Mouse (Mus musculus) megakaryocyte-erythroid progenitor cell, adult 5-6 weeks (primary cell): ENCODE measurements around the gene Top1. TPM values are rescaled to one million over a fixed set of nuclear protein-coding genes. Genes with fewer than 3 reads are reported as not detected.

Experiments
- ATAC-seq: replicated peaks from 2 replicates; pipeline ENCODE4 v1.8.0; 2016; ENCODE audit warnings: mild to moderate bottlenecking, inconsistent platforms; ENCODE audit not compliant: severe bottlenecking, poor library complexity, low FRiP score, low TSS enrichment
- total RNA-seq, 2 experiments: library from RNA; stranded (forward) in 1 of 2; stranded (reverse) in 1 of 2; fragments of 200-1000, 215-1000 nt in 1 of 2; fragments of >200 nt in 1 of 2; fragmentation: Nextera tagmentation in 1 of 2; gene quantifications; 2 replicates each; pipeline ENCODE4 v1.2.3; 2014 to 2017

Gene Top1
- total RNA-seq, 2 experiments from 2014 or later: 93.5 to 205 TPM

- ATAC-seq: no peak
Measured at GRCm38 (mm10) chr2:160767201-160767600, 121.5 kb downstream of the Top1 start.

- ATAC-seq: no peak
Measured at GRCm38 (mm10) chr2:160768097-160768695, 122.5 kb downstream of the Top1 start.

- no peak for ATAC-seq
Measured at GRCm38 (mm10) chr2:160768997-160769396, 123.3 kb downstream of the Top1 start.

DNA sequence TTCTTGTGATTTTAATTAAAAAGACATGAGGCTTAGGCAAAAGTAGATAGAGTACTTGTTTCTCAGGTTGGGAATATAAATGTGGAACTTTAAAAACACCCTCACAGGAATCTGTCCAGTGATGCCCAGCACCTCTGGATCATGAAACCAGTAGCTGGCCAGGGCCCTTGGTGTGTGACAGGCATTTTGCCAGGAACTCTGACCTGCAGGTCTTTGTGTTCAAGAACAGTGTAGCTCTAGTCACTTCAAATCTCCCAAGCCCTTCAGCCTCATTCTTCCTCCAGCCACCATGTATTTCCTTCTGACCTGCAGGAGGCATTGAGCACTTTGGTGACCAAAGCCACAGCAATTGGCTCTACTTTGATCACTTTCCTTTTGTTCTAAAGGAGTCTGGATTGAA is 124.7 kb downstream of the Top1 start:
- ATAC-seq: no peak

- no peak for ATAC-seq
Measured at GRCm38 (mm10) chr2:160770871-160771270, 125.2 kb downstream of the Top1 start.

GRCm38 (mm10) chr2:160771325-160772276 is 125.9 kb downstream of the Top1 start:
- ATAC-seq: peak; percentile 53; the same call in 1 of the 2 replicates

Other genes starting within 250 kb of the Top1 start
- 18.8 and 20.7 TPM in 2 replicates for gene Plcg1, start 85.4 kb downstream of the Top1 start, total RNA-seq (2014; fragmentation: Nextera tagmentation)
- 14.7 and 19.3 TPM in 2 replicates for gene Plcg1, start 85.4 kb downstream of the Top1 start, total RNA-seq (2017)
- 4.9 and 6.4 TPM in 2 replicates for gene Zhx3, start 227.1 kb downstream of the Top1 start, total RNA-seq (2014; fragmentation: Nextera tagmentation)
- gene Zhx3, start 227.1 kb downstream of the Top1 start, total RNA-seq (2017): 4.5 and 5.6 TPM in 2 replicates
- not detected in 2 replicates for gene Lpin3, start 234.8 kb downstream of the Top1 start, total RNA-seq (2014; fragmentation: Nextera tagmentation)
- not detected in 2 replicates for gene Lpin3, start 234.8 kb downstream of the Top1 start, total RNA-seq (2017)